Mouse (Mus musculus) hindlimb bud, embryonic 11.5 days (tissue): ENCODE results near the gene Sclt1.

Experiments used
- DNase-seq: peaks from one replicate; pipeline ENCODE4 v3.0.0-alpha.2; 2012; ENCODE audit warnings: low read depth, low spot score; ENCODE audit errors: extremely low spot score

Gene Sclt1

DNA sequence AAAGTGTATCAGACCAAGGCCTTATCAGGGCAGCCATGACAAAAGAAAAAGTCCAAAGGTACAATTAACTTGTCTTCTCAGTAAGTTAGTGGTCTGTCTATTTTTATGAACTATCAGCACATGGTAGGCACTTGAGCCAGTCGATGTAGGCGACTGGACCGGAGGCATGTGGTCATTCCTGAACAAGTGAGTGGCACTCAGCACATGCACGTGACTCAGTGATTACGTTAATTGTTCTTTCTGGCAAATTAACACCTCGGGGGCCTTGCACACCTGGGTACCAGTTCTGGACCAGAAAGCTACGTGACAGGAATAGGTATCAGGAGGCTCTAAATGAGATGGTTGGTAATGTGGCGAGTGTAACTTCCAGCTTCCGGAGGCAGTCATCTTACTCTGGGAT, 135.3 kb downstream of the Sclt1 start:
- no peak for DNase-seq

DNA sequence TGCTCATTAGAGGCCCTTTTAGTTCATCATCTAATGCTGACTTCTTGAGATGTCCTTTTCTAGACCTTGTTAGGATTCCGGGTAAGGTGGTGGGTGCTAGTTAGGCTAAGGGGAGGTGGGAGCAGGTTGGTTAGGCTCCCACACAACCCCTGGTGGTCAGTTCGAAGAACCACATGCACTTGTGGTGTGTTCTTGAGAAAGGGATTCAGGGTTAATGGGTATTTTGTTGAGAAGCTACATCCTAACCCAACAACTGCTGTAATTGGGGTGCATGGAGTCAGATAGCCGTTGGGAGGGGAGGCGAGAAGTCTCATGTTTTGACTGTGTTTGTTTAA, 136.0 kb downstream of the Sclt1 start:
- no peak for DNase-seq

- DNase-seq, result no peak
Observed at GRCm38 (mm10) chr3:41605601-41606329, 136.5 kb downstream of the Sclt1 start.

DNA sequence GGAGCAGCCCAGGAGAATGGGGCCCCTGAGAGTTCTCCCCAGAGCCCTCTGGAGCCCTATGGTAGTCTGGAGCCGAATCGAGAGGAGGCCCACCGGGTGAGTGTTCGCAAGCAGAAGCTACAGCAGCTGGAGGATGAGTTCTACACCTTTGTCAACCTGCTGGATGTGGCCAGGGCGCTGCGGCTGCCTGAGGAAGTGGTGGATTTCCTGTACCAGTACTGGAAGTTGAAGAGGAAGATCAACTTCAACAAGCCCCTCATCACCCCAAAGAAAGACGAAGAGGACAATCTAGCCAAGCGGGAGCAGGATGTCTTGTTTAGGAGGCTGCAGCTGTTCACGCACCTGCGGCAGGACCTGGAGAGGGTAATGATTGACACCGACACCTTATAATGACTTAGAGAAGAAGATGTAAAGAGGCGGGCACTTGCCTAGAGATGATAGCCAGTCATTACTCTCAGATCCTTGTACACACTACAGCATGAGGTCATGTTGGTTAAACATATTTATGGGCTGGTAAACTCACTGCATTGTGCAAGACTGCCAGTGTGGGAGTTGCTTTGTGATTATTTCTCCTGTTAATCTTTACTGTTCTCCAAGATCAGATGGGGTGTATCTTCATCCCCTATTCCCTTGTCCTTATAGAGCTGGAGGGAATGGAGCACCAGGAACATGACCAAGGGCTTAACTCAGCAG, 137.5 kb downstream of the Sclt1 start:
- DNase-seq, result no peak

DNA sequence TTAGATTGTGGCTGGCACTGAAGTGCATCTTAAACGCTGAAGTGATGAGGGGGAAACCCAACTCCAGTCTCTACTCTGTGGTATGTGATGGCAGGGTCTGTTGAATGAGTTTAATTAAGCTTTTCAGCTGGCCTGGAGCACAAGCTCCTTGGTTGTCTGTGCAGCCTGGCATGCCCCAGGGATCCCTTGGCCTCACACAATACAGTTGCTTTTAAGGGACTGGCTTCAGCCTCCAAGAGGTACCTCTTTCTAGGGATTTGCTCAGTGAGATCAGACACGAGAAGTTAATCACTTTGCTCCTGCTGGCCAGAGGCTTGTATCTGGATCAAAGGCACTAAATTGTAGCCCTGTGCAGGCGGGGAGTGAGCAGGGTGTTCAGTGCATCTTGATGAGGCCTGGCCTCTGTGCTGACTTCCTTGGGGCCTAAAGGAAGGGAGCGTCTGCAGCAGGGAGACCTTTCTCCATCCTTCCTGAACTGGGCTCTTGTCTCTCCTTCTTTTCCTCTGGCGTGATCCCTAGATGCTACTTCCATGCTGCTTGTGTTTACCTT, 138.8 kb downstream of the Sclt1 start:
- DNase-seq, result no peak

DNA sequence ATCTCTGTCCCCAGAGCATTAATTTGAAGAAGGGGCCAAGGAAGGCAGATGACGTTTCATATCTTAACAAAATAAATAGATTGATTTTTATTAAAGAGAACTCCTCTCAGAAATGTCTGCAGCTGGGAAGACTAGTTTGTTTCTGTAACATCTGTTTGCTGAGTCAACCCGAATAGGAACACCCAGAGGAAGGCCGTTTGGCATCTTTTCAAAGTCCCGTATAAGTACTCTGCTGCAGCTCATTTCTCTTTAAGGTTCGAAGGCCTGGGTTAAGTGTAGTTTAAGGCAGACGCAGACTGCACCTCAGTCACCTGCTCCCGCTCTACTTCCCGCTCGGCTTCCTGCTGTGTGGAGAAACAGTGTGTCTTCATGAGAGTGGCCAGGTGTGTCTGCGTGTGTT, 139.4 kb downstream of the Sclt1 start:
- no peak for DNase-seq

GRCm38 (mm10) chr3:41601226-41602020, 140.9 kb downstream of the Sclt1 start:
- no peak for DNase-seq

- no peak for DNase-seq
Observed at GRCm38 (mm10) chr3:41599806-41600589, 142.3 kb downstream of the Sclt1 start.

DNA sequence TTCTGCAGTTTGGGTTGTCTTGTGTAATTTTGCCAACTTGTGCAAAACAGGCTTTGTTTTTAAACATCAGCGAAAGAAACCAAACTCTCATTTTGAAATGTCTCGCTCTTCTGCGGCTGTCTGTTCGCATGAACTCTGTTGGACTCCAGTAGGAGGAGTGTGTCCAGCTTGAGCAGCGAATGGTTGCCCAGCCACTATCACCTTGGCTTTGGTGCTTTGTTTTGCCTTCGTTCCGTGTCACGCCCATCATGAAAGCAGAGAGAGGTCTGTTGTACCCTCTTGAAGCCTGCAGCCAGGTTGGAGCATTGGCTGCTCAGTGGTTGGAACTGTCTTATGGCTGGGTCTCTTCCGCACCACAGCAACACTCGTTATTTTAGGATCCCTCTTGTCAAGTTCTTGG, 143.1 kb downstream of the Sclt1 start:
- no peak for DNase-seq

- no peak for DNase-seq
Observed at GRCm38 (mm10) chr3:41598412-41598811, 143.9 kb downstream of the Sclt1 start.

- no peak for DNase-seq
Observed at GRCm38 (mm10) chr3:41597036-41597435, 145.3 kb downstream of the Sclt1 start.

DNA sequence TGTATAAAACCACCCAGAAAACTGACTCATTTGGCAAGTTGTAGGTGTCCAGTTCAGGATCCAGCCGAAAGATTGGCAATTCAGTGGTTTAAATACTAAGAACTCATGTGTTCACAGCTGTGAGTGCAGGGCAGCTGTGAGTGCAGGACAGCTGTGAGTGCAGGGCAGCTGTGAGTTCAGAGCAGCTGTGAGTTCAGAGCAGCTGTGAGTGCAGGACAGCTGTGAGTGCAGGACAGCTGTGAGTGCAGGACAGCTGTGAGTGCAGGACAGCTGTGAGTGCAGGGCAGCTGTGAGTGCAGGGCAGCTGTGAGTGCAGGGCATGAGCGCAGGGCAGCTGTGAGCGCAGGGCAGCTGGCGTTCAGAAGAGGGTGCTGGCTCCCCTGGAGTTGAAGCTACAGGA, 147.3 kb downstream of the Sclt1 start:
- DNase-seq, result no peak

GRCm38 (mm10) chr3:41594097-41594879, 148.0 kb downstream of the Sclt1 start:
- DNase-seq, result no peak

DNA sequence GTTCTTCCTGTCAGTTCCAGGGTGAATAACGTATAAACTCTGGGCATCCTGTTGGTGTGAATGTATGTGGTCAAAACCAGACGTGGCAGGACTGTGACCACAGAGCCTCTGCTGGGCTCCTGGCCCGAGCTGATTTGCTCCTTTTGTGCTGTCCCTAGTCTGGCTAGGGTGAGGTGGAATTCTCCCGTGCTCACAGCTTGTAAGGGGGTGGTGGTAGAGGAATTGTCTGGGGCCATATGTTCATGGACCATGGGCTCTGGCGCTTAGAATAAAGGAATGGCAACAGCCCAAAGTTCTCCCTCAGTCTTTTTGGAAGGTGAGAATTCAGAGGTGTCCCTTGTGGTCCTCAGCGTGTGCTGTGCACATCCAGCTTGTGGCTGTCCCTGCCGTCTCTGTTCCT, 149.5 kb downstream of the Sclt1 start:
- no peak for DNase-seq

DNA sequence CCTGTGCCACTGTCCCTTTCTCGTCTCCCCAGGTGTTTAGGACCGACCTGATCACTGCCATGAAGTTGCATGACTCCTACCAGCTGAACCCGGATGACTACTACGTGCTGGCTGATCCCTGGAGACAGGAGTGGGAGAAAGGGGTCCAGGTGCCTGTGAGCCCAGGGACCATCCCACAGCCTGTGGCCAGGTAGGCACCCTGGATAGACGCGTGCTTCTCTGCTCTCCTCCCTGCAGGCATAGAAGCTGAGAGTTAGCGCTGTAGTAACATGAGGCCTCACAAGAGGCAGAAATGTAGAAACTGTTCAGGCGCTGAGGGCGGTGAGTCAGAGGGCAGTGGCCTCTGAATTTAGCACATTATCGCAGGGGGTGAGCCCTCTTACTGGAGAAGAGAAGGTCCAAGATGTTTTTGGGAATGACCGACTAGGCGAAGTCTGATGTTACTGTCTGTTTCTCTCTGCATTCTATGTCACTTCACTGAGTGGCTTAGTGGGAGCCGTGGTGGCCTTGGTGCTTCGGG, 150.6 kb downstream of the Sclt1 start:
- DNase-seq, result no peak

DNA sequence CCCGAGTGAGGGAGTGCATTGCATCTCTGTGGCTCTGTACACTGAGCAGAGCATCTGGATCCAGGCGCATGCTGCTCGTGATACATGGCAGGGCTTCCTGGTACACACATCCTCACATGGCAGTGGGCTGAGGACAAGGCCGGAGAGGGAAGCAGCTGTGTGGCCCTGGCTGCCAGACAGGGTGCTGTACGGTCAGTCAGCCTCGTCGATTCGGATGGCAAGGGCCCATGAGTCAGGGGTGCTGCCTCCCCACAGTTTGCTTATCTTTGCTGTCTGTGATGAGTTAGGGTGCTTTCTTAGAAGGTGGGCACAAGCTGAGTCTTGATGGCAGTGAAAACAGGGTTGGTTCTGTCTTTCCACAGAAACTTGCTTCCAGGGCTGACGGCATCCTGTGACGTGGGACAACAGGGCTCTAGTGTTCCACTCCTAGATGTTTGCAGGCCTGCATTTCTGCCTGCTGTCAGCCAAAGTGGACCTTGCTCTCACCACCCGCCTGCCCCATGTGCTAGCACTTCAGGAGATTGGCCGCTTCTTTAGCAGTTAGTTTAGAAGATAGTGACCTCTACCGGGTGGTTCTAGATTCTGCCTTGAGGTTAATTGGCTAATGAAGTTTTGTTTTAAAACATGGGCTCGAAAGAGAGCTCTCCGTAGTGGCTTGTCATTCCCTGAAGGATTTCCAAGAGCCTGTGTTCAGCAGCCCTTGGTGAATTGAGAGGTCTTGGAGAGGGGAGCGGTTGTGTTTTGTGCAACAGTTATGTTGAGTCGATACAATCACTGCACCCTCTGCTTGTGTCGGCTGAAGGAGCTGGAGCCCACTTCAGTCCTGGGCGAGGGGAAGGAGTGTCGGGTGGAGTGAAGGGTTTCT, 151.4 kb downstream of the Sclt1 start:
- DNase-seq, result no peak

- no peak for DNase-seq
Observed at GRCm38 (mm10) chr3:41589988-41590387, 152.3 kb downstream of the Sclt1 start.

GRCm38 (mm10) chr3:41589246-41589914, 152.9 kb downstream of the Sclt1 start:
- no peak for DNase-seq
